9 mouse cellular contexts compared by ENCODE assay signal in the genomic region with DNA sequence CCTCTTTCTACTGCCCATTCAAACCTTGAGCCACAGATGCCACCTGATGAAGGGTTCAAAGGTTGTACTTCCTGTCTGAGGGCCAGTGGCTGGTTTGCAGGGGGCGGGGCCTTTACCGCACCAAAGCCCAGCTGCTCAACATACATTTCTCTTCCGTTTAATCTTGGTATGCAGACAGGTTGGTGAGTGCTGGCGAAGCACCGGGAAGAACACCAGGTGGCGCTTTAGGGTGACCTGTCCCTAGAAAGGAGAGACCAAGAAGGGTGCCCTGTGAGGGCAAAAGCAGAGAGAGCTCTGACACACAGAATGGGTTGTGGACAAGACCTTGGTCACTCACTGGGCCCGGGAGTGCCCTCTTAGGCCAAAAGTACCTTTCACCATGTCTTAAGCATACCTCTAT. TPM values are rescaled to one million over a fixed set of nuclear protein-coding genes. Genes with fewer than 3 reads are reported as not detected.
DNase-seq lines count a peak whose midpoint lies in the region; ATAC-seq and TF ChIP-seq lines count a peak whose summit lies in the region.
"Had no signal": no experiment of that assay in that cellular context is flagged by ENCODE, and none has a peak within 500 bp of the region (broad histone marks: within the 10 kb centered on the region; RNA-seq: fewer than 3 reads in every experiment).

No protein-coding gene starts in this region.

- WGBS in embryonic facial prominence, embryonic 14.5 days: 8% methylated on average over 7 of the region's 7 CpGs
- 7% methylated on average over 7 of the region's 7 CpGs for WGBS in kidney, embryonic 14.5 days

- H3K4me1 ChIP-seq in testis, adult 2 months (ENCODE audit: control insufficient read depth, insufficient read depth, low read length): peaks cover 14% of the 10 kb centered on the region
- H3K4me1 ChIP-seq in embryonic facial prominence, embryonic 14.5 days (ENCODE audit: control insufficient read depth, insufficient read depth, low read length): no peaks in the 10 kb centered on the region
- no peaks in the 10 kb centered on the region for H3K4me1 ChIP-seq in kidney, embryonic 14.5 days (ENCODE audit: control insufficient read depth, insufficient read depth, low read length)

- peak; percentile 42; the same call in 1 of the 2 replicates for TF ChIP-seq CTCF in testis, adult 2 months (IDR thresholded peaks at IDR 0.05; ENCODE audit: control insufficient read depth, insufficient read depth, insufficient replicate concordance, low read depth, low read length)

- no peak for TF ChIP-seq POLR2A in testis, adult 2 months (IDR thresholded peaks at IDR 0.05; ENCODE audit: control insufficient read depth, low read depth, low read length)

- no peak overlapping the region for H3K4me2 ChIP-seq in embryonic facial prominence, embryonic 14.5 days (ENCODE audit: low read depth, low read length)
- H3K4me2 ChIP-seq in kidney, embryonic 14.5 days (replicated peaks; ENCODE audit: low read depth, low read length): no peak overlapping the region

- H3K9me3 ChIP-seq in embryonic facial prominence, embryonic 14.5 days (ENCODE audit: control insufficient read depth, low read length): no peaks in the 10 kb centered on the region
- H3K9me3 ChIP-seq in kidney, embryonic 14.5 days (ENCODE audit: control insufficient read depth, low read length): no peaks in the 10 kb centered on the region

- H3K27ac ChIP-seq in testis, adult 2 months (ENCODE audit: control insufficient read depth, insufficient read depth, low read depth, low read length): no peak overlapping the region
- H3K27ac ChIP-seq in embryonic facial prominence, embryonic 14.5 days (replicated peaks; ENCODE audit: low read depth, low read length): no peak overlapping the region
- H3K27ac ChIP-seq in kidney, embryonic 14.5 days (ENCODE audit: low read depth, low read length): no peak overlapping the region

- H3K27me3 ChIP-seq in testis, adult 2 months (ENCODE audit: control insufficient read depth, insufficient read depth, low read length): no peaks in the 10 kb centered on the region; the same call in 1 of the 2 replicates
- no peaks in the 10 kb centered on the region for H3K27me3 ChIP-seq in embryonic facial prominence, embryonic 14.5 days (replicated peaks; ENCODE audit: control insufficient read depth, insufficient read depth, low read length)
- H3K27me3 ChIP-seq in kidney, embryonic 14.5 days (ENCODE audit: control insufficient read depth, insufficient read depth, low read length): no peaks in the 10 kb centered on the region

- H3K4me3 ChIP-seq in testis, adult 2 months (ENCODE audit: control insufficient read depth, low read depth, low read length): no peak overlapping the region
- no peak overlapping the region for H3K4me3 ChIP-seq in embryonic facial prominence, embryonic 14.5 days (ENCODE audit: low read depth, low read length)
- H3K4me3 ChIP-seq in kidney, embryonic 14.5 days (ENCODE audit: low read length): no peak overlapping the region

- ATAC-seq in cerebellum, adult (ENCODE audit: insufficient number of reproducible peaks, low FRiP score, low TSS enrichment): no peak
- 0 out of 2 replicates have a peak, but pooled peaks have one; percentile 41 for ATAC-seq in embryonic facial prominence, embryonic 14.5 days (ENCODE audit: low read depth)
- peak; percentile 69; the same call in 1 of the 2 replicates for ATAC-seq in kidney, embryonic 14.5 days (ENCODE audit: low FRiP score, low TSS enrichment)
- 0 out of 2 replicates have a peak, but pooled peaks have one; percentile 34 for ATAC-seq in megakaryocyte-erythroid progenitor cell, adult 5-6 weeks (replicated peaks; ENCODE audit: low FRiP score, low TSS enrichment, poor library complexity, severe bottlenecking)

- no peaks in the 10 kb centered on the region for H3K36me3 ChIP-seq in testis, adult 2 months (ENCODE audit: control insufficient read depth, insufficient read depth, low read length)
- no peaks in the 10 kb centered on the region for H3K36me3 ChIP-seq in embryonic facial prominence, embryonic 14.5 days (ENCODE audit: control insufficient read depth, insufficient read depth, low read length)
- no peaks in the 10 kb centered on the region for H3K36me3 ChIP-seq in kidney, embryonic 14.5 days (ENCODE audit: control insufficient read depth, insufficient read depth, low read length)

- DNase-seq in cerebellum, adult 11 months: peak; percentile 77
- no peak for DNase-seq in testis, postnatal 14 days (ENCODE audit: low spot score)
- DNase-seq in embryonic facial prominence, embryonic 14.5 days (ENCODE audit: low spot score): peak; percentile 52
- peak; percentile 70 for DNase-seq in urinary bladder, postnatal 14 days (ENCODE audit: low spot score)

- H3K9ac ChIP-seq in embryonic facial prominence, embryonic 14.5 days (ENCODE audit: low read depth, low read length): no peak overlapping the region
- no peak overlapping the region for H3K9ac ChIP-seq in kidney, embryonic 14.5 days (ENCODE audit: low read depth, low read length)

RNA-seq across cellular contexts. Expression of a gene that starts 16.0 kb away (rescaled TPM):
- 148 and 161 TPM in 2 replicates for polyA plus RNA-seq in testis, adult 2 months (2012; rRNA removed)
- 0.17 and 0.61 TPM in 2 replicates for polyA plus RNA-seq in embryonic facial prominence, embryonic 14.5 days (2014; fragmentation: Nextera tagmentation; extraction: Ambion mirVana)
- polyA plus RNA-seq in kidney, embryonic 14.5 days (2014; fragmentation: Nextera tagmentation; extraction: Ambion mirVana): 0.46 and 0.81 TPM in 2 replicates
- total RNA-seq in megakaryocyte-erythroid progenitor cell, adult 5-6 weeks (2014; fragmentation: Nextera tagmentation): not detected in 2 replicates
- total RNA-seq in megakaryocyte-erythroid progenitor cell, adult 5-6 weeks (2017): not detected in 2 replicates
- total RNA-seq: gastrocnemius, postnatal 36 days had no signal

RNA-seq across cellular contexts. Expression of a gene that starts 28.3 kb away (rescaled TPM):
- 371 and 394 TPM in 2 replicates for polyA plus RNA-seq in testis, adult 2 months (2012; rRNA removed)
- 2.2 and 4.7 TPM in 2 replicates for polyA plus RNA-seq in embryonic facial prominence, embryonic 14.5 days (2014; fragmentation: Nextera tagmentation; extraction: Ambion mirVana)
- 1.3 and 2.0 TPM in 2 replicates for polyA plus RNA-seq in kidney, embryonic 14.5 days (2014; fragmentation: Nextera tagmentation; extraction: Ambion mirVana)
- total RNA-seq in megakaryocyte-erythroid progenitor cell, adult 5-6 weeks (2014; fragmentation: Nextera tagmentation): not detected in 2 replicates
- not detected in 2 replicates for total RNA-seq in megakaryocyte-erythroid progenitor cell, adult 5-6 weeks (2017)

RNA-seq across cellular contexts. Expression of a gene that starts 48.8 kb away (rescaled TPM):
- not detected in 2 replicates for polyA plus RNA-seq in testis, adult 2 months (2012; rRNA removed)
- polyA plus RNA-seq in embryonic facial prominence, embryonic 14.5 days (2014; fragmentation: Nextera tagmentation; extraction: Ambion mirVana): 5.3 and 6.5 TPM in 2 replicates
- polyA plus RNA-seq in kidney, embryonic 14.5 days (2014; fragmentation: Nextera tagmentation; extraction: Ambion mirVana): not detected in 2 replicates
- not detected in 2 replicates for total RNA-seq in megakaryocyte-erythroid progenitor cell, adult 5-6 weeks (2014; fragmentation: Nextera tagmentation)
- total RNA-seq in megakaryocyte-erythroid progenitor cell, adult 5-6 weeks (2017): not detected in 2 replicates
- total RNA-seq: gastrocnemius, postnatal 36 days had no signal

Comparison
In these comparisons a context has a peak if more than half of its experiments do, and no peak if none do; other contexts are left out.
1. RNA of a gene that starts 16.0 kb away (polyA plus RNA-seq): 148 to 161 TPM in testis, adult 2 months; 0.46 to 0.81 TPM in kidney, embryonic 14.5 days and 0.17 to 0.61 TPM in embryonic facial prominence, embryonic 14.5 days; every median in the first group is over 10 times any median in the second.
2. RNA of a gene that starts 28.3 kb away (polyA plus RNA-seq): 371 to 394 TPM in testis, adult 2 months; 2.2 to 4.7 TPM in embryonic facial prominence, embryonic 14.5 days and 1.3 to 2.0 TPM in kidney, embryonic 14.5 days; every median in the first group is over 10 times any median in the second.